Mouse (Mus musculus): ENCODE measurements around the gene Ctnna2.

Ctnna2 gene

DNA sequence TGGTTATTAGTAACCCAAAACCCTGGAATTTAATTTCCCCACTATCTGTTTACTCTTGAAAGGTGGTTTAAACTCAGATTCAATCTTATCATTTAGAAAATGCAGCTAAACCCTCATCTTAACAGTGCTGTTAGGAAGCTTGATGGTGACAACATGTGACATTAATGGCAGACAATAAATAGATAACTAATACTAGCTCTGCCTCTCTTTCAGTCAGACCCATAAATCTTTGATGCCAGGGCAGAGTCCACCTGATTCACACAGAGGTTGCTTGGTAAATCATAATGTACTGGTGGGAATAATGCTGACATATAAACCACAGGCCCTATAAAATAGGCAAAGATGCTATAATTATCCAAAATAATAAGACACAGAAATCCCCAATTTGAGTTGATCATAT lies 398.6 kb downstream of the Ctnna2 start:
- DNase-seq (ENCODE audit: low spot score), result no peak

DNA sequence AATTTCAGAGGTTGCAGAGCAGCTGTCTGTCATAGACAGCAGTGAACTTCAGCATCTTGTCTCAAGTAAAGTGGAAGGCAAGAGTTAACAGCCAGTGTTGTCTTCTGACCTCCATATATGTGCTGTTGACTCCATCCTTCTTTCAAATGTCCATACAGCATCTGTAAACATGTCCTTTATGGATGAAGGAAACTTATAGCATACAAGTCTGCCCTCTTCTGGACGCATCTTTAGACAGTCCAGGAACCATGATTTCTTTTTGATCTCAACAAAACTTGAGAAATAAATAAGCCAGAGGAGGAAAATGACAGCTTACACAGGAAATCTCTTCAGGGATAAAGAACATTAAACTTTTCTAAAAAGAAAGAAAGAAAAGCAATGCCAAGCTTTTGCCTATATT lies 400.9 kb downstream of the Ctnna2 start:
- DNase-seq (ENCODE audit: low spot score), result no peak

DNA sequence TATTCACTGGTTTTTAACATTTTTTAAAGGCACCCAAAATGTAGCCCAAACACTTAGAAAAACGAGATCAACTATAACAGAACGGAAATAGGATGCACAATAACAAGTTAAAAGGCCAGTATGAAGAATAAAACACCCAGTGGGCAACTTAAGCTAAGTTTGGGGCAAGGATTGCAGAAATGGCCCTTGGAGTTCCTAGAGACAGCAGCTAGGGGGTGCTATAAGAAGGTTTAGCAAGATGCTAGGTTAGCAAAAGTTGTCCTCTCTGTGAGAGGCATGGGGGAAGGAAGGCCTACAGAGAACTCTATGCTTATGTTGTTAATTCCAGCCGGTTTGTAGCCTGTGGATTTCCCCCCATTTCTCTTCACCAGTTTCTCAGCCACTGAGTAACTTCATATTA lies 401.9 kb downstream of the Ctnna2 start:
- DNase-seq (ENCODE audit: low spot score), result no peak

- DNase-seq (ENCODE audit: low spot score), result no peak
These were observed 406.9 kb downstream of the Ctnna2 start for GRCm38 (mm10) chr6:77572614-77573013.

DNA sequence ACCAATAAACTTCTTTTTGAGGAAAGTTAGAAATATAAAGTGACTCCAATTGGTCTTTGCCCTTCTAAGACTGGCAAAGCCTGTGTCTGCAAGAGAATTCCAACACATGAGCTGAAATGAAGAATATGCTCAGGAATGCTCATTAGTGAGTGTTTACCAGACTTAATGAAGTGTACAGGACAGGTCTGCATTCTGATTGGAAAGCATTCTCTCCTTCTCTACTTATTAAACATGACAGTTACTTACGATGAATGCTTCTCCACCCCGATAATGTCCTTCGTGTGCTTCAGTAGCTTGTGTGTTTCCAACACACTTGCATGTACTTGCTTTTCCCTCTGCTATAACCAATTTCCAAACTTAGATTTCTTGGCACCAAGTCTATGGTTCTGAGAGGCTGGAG lies 409.6 kb downstream of the Ctnna2 start:
- no peak for DNase-seq (ENCODE audit: low spot score)

- DNase-seq (ENCODE audit: low spot score), result no peak
These were observed 423.3 kb downstream of the Ctnna2 start for GRCm38 (mm10) chr6:77556181-77556580.

DNA sequence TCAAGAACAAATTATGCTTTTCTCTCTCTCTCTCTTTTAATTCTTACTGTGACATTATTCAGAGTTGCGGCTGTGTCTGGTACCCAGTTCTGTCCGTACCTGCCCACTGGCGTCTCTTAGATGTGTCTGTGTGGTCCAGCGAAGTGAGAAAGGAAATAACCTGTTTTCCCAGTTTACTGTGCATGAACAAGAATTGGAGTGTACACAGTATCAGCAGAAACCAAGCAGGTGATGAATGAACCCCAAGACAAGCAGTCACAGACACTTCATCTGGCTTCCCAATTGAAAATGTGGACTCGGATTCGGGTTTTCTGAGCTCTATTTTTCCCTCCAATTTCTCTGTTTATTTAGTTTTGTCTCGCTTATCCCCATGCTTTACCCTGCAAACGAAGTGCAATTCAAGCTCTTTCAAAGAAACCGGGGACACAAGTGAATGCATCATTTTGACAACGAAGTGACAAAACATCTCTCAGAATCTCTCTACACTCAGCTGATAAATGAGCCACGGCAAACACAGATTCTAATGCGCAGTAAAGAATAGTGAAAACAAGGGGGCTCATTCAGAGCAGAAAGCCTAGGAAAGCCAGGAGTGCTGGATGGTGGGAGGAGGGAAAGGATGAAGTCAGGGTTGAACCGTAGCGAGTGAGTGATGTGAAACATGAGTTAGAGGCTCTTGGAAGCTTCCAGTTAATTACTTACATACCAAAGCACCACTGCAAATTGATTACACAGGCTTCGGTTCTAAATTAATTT lies 442.3 kb downstream of the Ctnna2 start:
- no peak for DNase-seq (ENCODE audit: low spot score)

DNA sequence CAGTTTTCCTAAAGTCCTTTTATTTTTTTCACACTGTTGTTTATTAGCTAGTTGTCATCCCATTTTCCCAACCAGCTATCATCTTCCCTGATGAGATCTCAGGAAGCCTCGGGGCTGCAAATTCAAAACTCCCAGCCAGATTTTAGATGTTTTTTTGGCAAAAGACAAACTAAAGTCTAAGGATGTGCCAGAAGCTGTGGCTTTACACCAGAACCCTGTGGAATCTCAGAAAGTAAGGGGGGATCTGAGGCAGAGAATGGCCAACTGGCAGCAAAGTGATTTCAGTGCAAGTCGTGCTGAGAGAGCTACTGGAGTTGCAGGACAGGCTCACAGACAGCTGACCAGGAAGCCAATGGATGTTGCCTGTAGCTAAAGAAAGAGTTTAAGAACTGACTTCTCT lies 451.9 kb downstream of the Ctnna2 start:
- DNase-seq (ENCODE audit: low spot score), result no peak

- DNase-seq (ENCODE audit: low spot score), result no peak
These were observed 457.7 kb downstream of the Ctnna2 start for GRCm38 (mm10) chr6:77521836-77522235.

- DNase-seq (ENCODE audit: low spot score), result no peak
These were observed 463.0 kb downstream of the Ctnna2 start for GRCm38 (mm10) chr6:77516515-77516914.

GRCm38 (mm10) chr6:77511805-77512204 lies 467.7 kb downstream of the Ctnna2 start:
- DNase-seq (ENCODE audit: low spot score), result no peak

DNA sequence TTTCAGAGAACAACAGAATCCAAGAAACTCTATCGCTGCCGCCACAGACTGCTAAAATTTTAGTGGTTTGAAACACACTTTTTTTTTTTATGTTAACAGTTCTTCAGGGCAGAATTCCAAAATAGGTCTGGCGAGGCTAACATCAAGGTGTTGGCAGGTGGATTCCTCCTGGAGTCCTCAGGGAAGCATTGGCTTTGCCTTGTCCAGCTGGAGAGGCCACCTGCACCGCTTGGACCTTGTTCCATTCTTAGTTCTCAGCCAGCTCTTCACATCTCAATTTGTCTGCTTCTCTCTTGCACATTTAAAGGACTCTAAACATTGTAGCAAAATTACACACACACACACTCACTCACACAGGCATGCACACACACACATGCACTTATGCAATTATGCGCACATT lies 487.8 kb downstream of the Ctnna2 start:
- DNase-seq (ENCODE audit: low spot score), result no peak

GRCm38 (mm10) chr6:77486658-77487057 lies 492.8 kb downstream of the Ctnna2 start:
- DNase-seq (ENCODE audit: low spot score), result no peak

- DNase-seq (ENCODE audit: low spot score), result no peak
These were observed 497.4 kb downstream of the Ctnna2 start for GRCm38 (mm10) chr6:77482081-77482480.

GRCm38 (mm10) chr6:77475354-77475753 lies 504.1 kb downstream of the Ctnna2 start:
- no peak for DNase-seq (ENCODE audit: low spot score)

- no peak for DNase-seq (ENCODE audit: low spot score)
These were observed 506.2 kb downstream of the Ctnna2 start for GRCm38 (mm10) chr6:77473256-77473655.

DNA sequence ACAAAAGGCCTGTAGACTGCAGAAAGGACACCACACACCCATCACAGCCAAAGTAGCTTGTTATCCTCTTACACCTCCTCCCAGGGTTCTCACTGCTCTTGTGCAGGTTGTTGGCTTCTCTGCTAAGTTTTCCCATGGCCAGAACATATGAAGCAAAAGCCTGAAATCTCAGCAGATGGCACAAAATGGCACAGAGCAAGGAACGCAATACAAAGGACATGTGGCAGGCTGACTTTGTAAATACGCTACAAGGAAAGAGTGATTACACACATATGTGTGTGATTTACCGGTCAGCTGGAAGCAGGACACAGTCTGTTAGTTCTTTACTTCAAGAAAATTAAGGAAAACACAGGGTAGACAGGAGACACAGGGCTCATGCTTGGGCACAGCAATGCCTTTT lies 511.4 kb downstream of the Ctnna2 start:
- no peak for DNase-seq (ENCODE audit: low spot score)

GRCm38 (mm10) chr6:77462737-77463136 lies 516.8 kb downstream of the Ctnna2 start:
- DNase-seq (ENCODE audit: low spot score), result no peak

DNA sequence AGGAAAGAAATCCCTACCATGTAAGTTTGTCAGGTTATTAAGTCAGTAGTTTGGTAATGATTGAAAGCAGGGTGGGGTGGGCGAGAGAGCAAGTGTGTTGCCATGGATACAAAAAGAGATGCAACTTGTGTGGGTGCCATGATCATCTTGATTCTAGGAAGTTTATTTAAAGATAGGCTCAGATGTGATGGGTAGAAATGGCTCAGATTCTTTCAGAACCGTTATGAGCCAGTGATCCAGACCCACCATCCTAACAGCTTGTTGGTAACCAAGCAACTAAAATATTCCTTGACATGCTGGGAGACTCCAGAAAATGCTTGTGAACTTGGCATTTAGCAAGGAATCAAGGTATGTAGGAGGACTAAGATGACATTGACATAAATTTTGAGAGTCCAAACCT lies 521.6 kb downstream of the Ctnna2 start:
- no peak for DNase-seq (ENCODE audit: low spot score)

DNA sequence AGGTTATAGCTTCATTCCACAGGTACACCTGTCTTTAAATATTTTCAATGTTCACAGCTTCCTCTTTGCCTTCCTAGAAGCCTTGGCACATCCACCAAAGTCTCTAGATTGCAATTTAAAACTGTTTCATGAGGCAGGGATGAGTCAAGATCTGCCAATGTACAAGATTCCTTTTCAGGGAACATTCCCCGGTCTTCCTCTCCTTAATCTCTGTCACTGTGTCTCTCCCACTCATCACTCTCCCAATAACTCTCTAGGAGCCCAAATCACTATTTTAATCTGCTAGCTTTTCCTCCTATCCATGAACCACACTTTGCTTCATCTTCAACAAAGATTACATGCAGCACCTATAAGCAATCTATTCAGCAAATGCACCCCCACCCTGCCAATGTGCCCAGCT lies 532.6 kb downstream of the Ctnna2 start:
- DNase-seq (ENCODE audit: low spot score), result no peak

GRCm38 (mm10) chr6:77443906-77444305 lies 535.6 kb downstream of the Ctnna2 start:
- DNase-seq (ENCODE audit: low spot score), result no peak

DNA sequence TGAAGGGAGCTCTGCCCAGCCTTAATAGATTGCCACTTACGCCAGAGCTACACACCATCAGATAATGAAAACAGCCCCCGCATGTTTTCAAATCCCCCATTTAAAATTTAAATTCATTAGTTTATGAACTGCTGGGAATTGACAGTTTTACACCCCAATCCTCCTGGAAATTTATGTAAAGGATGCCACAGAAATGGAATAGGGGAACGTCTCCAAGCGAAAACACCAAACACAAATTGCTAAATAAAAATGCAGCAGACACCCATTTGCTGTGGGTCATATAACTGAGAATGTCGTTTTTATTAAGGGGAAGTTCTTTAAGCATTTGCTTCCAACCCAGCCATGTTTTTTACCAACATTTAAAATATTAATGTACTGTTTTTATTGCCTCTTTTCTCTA lies 538.4 kb downstream of the Ctnna2 start:
- no peak for DNase-seq (ENCODE audit: low spot score)

- DNase-seq (ENCODE audit: low spot score), result no peak
These were observed 549.1 kb downstream of the Ctnna2 start for GRCm38 (mm10) chr6:77430381-77430780.

GRCm38 (mm10) chr6:77425746-77426145 lies 553.8 kb downstream of the Ctnna2 start:
- no peak for DNase-seq (ENCODE audit: low spot score)

Measured in yolk sac, embryonic 10.5 days (tissue).